Mouse (Mus musculus) kidney, embryonic 16.5 days (tissue): Measurements from ENCODE around the gene Fggy. TPM values are rescaled to one million over a fixed set of nuclear protein-coding genes. Genes with fewer than 3 reads are reported as not detected.
A peak's percentile ranks its signal among the peaks of the same experiment; 100 is the strongest.

Experiments used
- ATAC-seq: fragments of 200-750 bp; cut with Nextera tagmentation; 2 replicates; pipeline ENCODE4 v1.8.0; 2017; ENCODE audit warnings: moderate TSS enrichment; ENCODE audit not compliant: low FRiP score, low TSS enrichment
- H3K27ac ChIP-seq: fragments of 300-500 bp; sonication (generic); 2 replicates; pipeline ENCODE4 v1.5.1; 2014; ENCODE audit warnings: low read length
- H3K27me3 ChIP-seq: fragments of 300-500 bp; sonication (generic); 2 replicates; pipeline ENCODE4 v1.6.1; 2014; ENCODE audit warnings: low read length, control low read depth, mixed read lengths; ENCODE audit not compliant: insufficient read depth
- H3K36me3 ChIP-seq: fragments of 300-500 bp; sonication (generic); 2 replicates; pipeline ENCODE4 v1.6.1; 2014; ENCODE audit warnings: low read length, control low read depth, mixed read lengths; ENCODE audit not compliant: insufficient read depth
- H3K4me1 ChIP-seq: fragments of 300-500 bp; sonication (generic); 2 replicates; pipeline ENCODE4 v1.6.1; 2014; ENCODE audit warnings: low read length, control low read depth, mixed read lengths; ENCODE audit not compliant: insufficient read depth
- H3K4me2 ChIP-seq: fragments of 300-500 bp; sonication (generic); replicated peaks from 2 replicates; pipeline ENCODE4 v1.6.1; 2014; ENCODE audit warnings: low read depth, low read length
- H3K4me3 ChIP-seq: fragments of 300-500 bp; sonication (generic); 2 replicates; pipeline ENCODE4 v1.5.1; 2014; ENCODE audit warnings: mild to moderate bottlenecking, low read length
- H3K9ac ChIP-seq: fragments of 300-500 bp; sonication (generic); replicated peaks from 2 replicates; pipeline ENCODE4 v1.6.1; 2014; ENCODE audit warnings: low read length
- H3K9me3 ChIP-seq: fragments of 300-500 bp; sonication (generic); 2 replicates; pipeline ENCODE4 v1.6.1; 2016; ENCODE audit warnings: low read length, control low read depth
- WGBS: fragments of 180-500 bp; shearing (Covaris S2); extraction: QIAGEN DNeasy Blood & Tissue Kit; methylation state at CpG from one replicate; pipeline ENCODE4 v1.1.7; 2014; 5-methylcytosine and 5-hydroxymethylcytosine counted together
- polyA plus RNA-seq: library from polyadenylated mRNA; unstranded; fragments of >200 nt; fragmentation: Nextera tagmentation; extraction: Ambion mirVana; gene quantifications from 2 replicates; pipeline ENCODE4 v1.2.1, GENCODE M21; 2015

The Fggy gene
- polyA plus RNA-seq, 1 experiment from 2014 or later, result 42.7 TPM

DNA sequence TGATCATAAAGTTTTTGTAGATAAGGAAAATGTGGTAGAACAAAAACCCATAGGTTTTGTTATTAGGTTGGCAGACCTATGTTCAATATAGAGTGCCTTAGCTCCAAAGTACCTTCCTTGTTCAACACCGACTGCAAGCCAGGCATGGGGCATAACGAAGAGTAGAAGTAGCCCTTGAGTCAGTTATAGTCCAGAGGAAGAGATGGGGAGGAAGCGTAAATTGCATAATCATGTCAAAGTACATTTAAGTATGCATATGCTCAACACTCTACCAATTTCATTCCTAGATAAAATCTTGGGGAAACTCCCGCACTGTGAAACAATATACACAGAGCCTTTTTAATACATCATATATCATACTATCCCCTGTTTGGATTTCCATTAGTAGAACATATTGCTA is 221.2 kb downstream of the Fggy start:
- H3K4me1 ChIP-seq, result no peaks in the 10 kb centered on the region
- ATAC-seq, result no peak

DNA sequence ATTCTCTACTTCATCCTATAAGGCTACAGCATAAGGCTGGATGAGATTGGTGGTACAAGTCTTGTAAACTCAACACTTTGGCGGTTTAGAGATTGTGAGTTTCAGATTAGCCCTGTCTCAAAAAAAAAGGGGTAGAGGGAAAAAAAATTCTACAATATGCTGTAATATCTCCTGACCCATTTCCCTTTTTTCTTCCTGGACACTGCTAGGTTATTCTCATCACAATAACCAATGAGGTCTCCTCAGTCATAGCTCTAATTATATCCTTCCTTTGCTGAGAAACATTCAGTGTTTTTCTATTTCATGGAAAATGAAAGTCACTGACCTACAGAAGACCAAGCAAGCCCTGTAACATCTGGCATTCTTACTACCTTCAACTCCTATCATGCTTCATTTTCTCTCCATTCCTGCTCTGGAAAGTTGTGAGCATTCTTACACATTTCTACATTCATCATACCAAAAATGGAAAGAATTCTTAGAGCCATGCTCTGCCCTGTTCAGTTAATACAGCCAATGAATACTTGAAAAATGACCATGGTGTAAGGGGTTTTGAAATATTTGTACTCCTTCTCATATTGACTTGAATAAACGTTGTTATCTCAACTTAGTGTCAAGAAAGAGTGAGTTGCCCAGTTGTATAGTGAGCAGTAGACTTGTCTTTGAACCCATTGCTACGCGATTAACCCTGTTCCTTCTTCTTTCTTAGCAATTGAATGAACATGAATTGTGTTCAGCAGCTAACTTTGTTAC is 227.0 kb downstream of the Fggy start:
- WGBS, result 88% methylated on average over 4 of the region's 4 CpGs
- no peak for ATAC-seq
- Histone ChIP-seq H3K4me1 (no peaks in the 10 kb centered on the region), H3K4me3 (no peak overlapping the region), H3K4me2 (no peak overlapping the region), H3K36me3 (no peaks in the 10 kb centered on the region), H3K27me3 (no peaks in the 10 kb centered on the region), H3K9me3 (no peaks in the 10 kb centered on the region), H3K9ac (no peak overlapping the region), H3K27ac (no peak overlapping the region)

More for the DNA sequence above, 221.2 kb downstream of the Fggy start:
- H3K27ac ChIP-seq, result no peak overlapping the region
- H3K27me3 ChIP-seq, result no peaks in the 10 kb centered on the region
- no peak overlapping the region for H3K9ac ChIP-seq
- no peak overlapping the region for H3K4me3 ChIP-seq
- H3K36me3 ChIP-seq, result no peaks in the 10 kb centered on the region
- no peaks in the 10 kb centered on the region for H3K9me3 ChIP-seq
- H3K4me2 ChIP-seq, result no peak overlapping the region
- WGBS, result 87% methylated on average over 4 of the region's 4 CpGs

- Histone ChIP-seq H3K4me1 (no peaks in the 10 kb centered on the region), H3K36me3 (no peaks in the 10 kb centered on the region), H3K4me2 (no peak overlapping the region), H3K27ac (peak overlapping the region; percentile 70; the same call in 1 of the 2 replicates), H3K9ac (no peak overlapping the region), H3K4me3 (no peak overlapping the region), H3K27me3 (no peaks in the 10 kb centered on the region), H3K9me3 (no peaks in the 10 kb centered on the region)
- WGBS, result 43% methylated on average over 2 of the region's 2 CpGs
- peak; percentile 70 for ATAC-seq
Measured at GRCm38 (mm10) chr4:95787609-95788008, 230.3 kb downstream of the Fggy start.

DNA sequence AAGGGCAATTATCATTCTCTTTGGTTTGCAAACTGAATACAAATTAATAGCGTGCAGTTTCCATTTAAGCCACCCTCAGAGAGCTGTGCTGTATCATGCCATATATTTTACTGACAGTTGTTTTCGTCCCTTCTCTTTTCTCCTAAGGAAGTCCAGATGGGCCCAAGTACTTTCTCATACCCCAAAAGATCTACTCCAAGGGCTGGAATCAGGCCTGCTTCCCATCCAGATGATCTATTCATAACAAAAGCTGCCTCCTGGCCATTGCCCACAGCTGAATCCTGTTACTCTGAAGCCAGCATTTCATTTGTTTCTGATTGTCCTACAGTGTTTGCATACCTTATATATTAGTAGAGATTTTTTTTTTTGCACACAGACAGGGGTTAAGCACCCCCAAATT is 231.6 kb downstream of the Fggy start:
- H3K27ac ChIP-seq, result peak overlapping the region; percentile 47; the same call in 1 of the 2 replicates
- no peak for ATAC-seq
- no peak overlapping the region for H3K9ac ChIP-seq
- H3K9me3 ChIP-seq, result no peaks in the 10 kb centered on the region
- H3K4me2 ChIP-seq, result no peak overlapping the region
- no peaks in the 10 kb centered on the region for H3K36me3 ChIP-seq
- WGBS, result 51% methylated on average over 2 of the region's 2 CpGs
- no peaks in the 10 kb centered on the region for H3K27me3 ChIP-seq
- H3K4me1 ChIP-seq, result 0 out of 2 replicates have a peak, but pooled peaks cover 4% of the 10 kb centered on the region
- H3K4me3 ChIP-seq, result no peak overlapping the region

- Histone ChIP-seq H3K4me3 (no peak overlapping the region), H3K27ac (0 out of 2 replicates have a peak overlapping the region, but pooled peaks have one; percentile 29), H3K4me1 (peaks cover 14% of the 10 kb centered on the region), H3K4me2 (no peak overlapping the region), H3K27me3 (no peaks in the 10 kb centered on the region), H3K36me3 (no peaks in the 10 kb centered on the region), H3K9ac (no peak overlapping the region), H3K9me3 (no peaks in the 10 kb centered on the region)
- no peak for ATAC-seq
- 70% methylated on average over 3 of the region's 3 CpGs for WGBS
Measured at GRCm38 (mm10) chr4:95791913-95792475, 234.7 kb downstream of the Fggy start.

DNA sequence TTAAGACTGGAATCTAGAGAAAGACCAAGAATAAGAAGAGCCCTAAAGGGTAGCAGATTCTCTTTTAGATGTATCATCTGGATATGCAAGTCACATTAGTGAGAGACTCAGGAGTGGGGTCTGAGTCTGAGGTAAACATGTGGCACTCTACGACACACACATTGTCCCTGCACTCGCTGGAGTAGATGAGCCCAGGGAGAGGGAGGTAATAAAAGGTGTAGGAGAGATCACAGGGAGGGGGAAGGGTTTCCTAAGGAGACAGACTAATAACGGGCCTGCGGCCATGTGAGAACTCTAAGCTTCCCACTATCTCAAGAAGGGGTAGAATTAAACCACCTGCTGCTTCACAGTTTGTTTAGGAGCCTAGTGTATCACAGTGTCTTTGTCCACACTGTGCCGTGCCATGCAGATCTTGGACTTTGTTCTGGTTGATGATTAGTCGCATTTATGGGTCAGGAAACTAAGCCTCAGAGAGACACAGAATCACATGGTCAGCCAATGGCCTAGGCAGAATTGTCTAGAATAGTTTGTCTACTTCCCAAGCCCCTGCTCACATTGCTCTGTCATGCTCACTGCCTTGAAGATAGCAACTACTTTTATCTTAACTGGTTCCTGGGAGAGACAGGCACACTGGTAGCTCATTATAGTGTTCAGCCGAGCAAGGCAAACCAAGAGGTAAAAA is 236.5 kb downstream of the Fggy start:
- Histone ChIP-seq H3K27me3 (no peaks in the 10 kb centered on the region), H3K36me3 (no peaks in the 10 kb centered on the region), H3K4me3 (no peak overlapping the region), H3K4me1 (peaks cover 14% of the 10 kb centered on the region), H3K4me2 (no peak overlapping the region), H3K9me3 (no peaks in the 10 kb centered on the region), H3K9ac (no peak overlapping the region), H3K27ac (peak overlapping the region; percentile 33)
- peak; percentile 92 for ATAC-seq
- WGBS, result 32% methylated on average over 7 of the region's 7 CpGs

DNA sequence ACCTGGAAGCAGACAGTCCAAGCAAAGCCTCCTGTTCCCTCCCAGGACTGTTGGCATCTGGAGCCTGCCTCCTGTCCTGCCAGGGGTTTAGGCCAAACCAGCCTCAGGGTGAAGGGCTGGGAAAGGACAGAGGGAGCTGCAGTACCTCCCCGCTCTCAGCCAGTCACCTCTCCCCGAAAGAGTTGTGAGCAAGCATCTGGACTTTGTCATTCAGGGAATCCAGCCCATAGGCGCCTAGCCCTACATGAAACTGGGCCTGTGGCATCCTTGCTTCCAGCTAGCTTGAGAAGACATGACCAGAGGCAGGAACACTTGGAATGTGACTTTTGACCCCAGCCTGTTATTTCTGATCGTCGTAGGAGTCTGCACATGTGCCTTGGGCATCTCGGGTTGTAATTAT is 237.3 kb downstream of the Fggy start:
- peak overlapping the region; percentile 83 for H3K27ac ChIP-seq
- no peak overlapping the region for H3K9ac ChIP-seq
- no peaks in the 10 kb centered on the region for H3K36me3 ChIP-seq
- H3K9me3 ChIP-seq, result no peaks in the 10 kb centered on the region
- H3K27me3 ChIP-seq, result no peaks in the 10 kb centered on the region
- WGBS, result 31% methylated on average over 6 of the region's 6 CpGs
- peak; percentile 72 for ATAC-seq
- no peak overlapping the region for H3K4me3 ChIP-seq
- no peak overlapping the region for H3K4me2 ChIP-seq
- peaks cover 14% of the 10 kb centered on the region for H3K4me1 ChIP-seq

DNA sequence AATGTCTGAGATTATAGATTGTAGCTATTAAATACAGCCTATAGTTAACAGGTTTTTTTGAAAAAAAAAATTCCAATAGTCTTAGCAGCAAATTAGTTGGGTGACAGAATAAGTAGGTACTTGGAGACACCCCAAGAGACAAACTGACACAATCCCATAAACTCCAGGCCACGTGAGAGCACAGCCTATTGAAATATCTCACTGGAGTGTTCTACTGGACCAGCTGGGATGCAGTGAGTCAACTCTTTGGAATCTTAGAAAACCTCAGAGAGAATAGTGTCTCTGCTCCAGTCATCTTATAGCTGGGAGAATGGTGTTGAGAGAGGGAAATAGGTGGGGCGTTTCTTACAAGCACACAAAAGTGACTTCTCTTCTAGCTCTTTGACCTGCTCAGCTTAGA is 238.0 kb downstream of the Fggy start:
- H3K9me3 ChIP-seq, result no peaks in the 10 kb centered on the region
- no peak overlapping the region for H3K9ac ChIP-seq
- H3K27me3 ChIP-seq, result no peaks in the 10 kb centered on the region
- no peaks in the 10 kb centered on the region for H3K36me3 ChIP-seq
- peaks cover 14% of the 10 kb centered on the region for H3K4me1 ChIP-seq
- H3K4me2 ChIP-seq, result no peak overlapping the region
- 0 out of 2 replicates have a peak overlapping the region, but pooled peaks have one; percentile 38 for H3K27ac ChIP-seq
- no peak overlapping the region for H3K4me3 ChIP-seq
- no peak for ATAC-seq
- WGBS, result 78% methylated on average over 2 of the region's 2 CpGs

- Histone ChIP-seq H3K27me3 (no peaks in the 10 kb centered on the region), H3K4me1 (no peaks in the 10 kb centered on the region), H3K36me3 (no peaks in the 10 kb centered on the region), H3K9ac (no peak overlapping the region), H3K9me3 (no peaks in the 10 kb centered on the region), H3K4me3 (no peak overlapping the region), H3K4me2 (no peak overlapping the region), H3K27ac (no peak overlapping the region)
- WGBS, result 70% methylated on average over 2 of the region's 2 CpGs
- ATAC-seq, result no peak
Measured at GRCm38 (mm10) chr4:95819650-95820049, 262.3 kb downstream of the Fggy start.
